Mouse (Mus musculus): ENCODE results near the gene Gm21789.
"Not testable (repeated sequence)": the region's sequence is repeated elsewhere in the genome, so short reads cannot be mapped to it uniquely, and the experiment has no call there.

Gm21789 gene

GRCm38 (mm10) chrX:32941468-32941867 lies at the start of gene Gm21789:
TSS of gene Gm21789 (plus strand) at chrX:32941768.
- TF ChIP-seq GATA4 (IDR thresholded peaks at IDR 0.05; ENCODE audit: insufficient replicate concordance, low read length), result not testable (repeated sequence)

GRCm38 (mm10) chrX:32894325-32894724 lies 47.2 kb upstream of the Gm21789 start, which contains the start of gene Btbd35f30:
TSS of gene Btbd35f30 (plus strand) at chrX:32894625.
- TF ChIP-seq GATA4 (IDR thresholded peaks at IDR 0.05; ENCODE audit: insufficient replicate concordance, low read length), result not testable (repeated sequence)

GRCm38 (mm10) chrX:32973597-32973996 lies 32.0 kb downstream of the Gm21789 start, which contains the start of gene Btbd35f5:
TSS of gene Btbd35f5 (plus strand) at chrX:32973897.
- TF ChIP-seq GATA4 (IDR thresholded peaks at IDR 0.05; ENCODE audit: insufficient replicate concordance, low read length), result not testable (repeated sequence)

Measured in liver, adult (tissue).